Mouse (Mus musculus) lung, embryonic 15.5 days (tissue): ENCODE measurements at regions not wholly inside any gene's neighbourhood (a gene's known extent, or its start where the extent isn't known, plus 50 kb on each side); places are given as distances from the start of the nearest gene placed in this dataset.
A peak's percentile ranks its signal among the peaks of the same experiment; 100 is the strongest.
"Not testable (repeated sequence)": the region's sequence is repeated elsewhere in the genome, so short reads cannot be mapped to it uniquely, and the experiment has no call there.

Experiments
- ATAC-seq: fragments of 200-750 bp; cut with Nextera tagmentation; 2 replicates; pipeline ENCODE4 v1.8.0; 2017; ENCODE audit warnings: moderate number of reproducible peaks, borderline replicate concordance; ENCODE audit not compliant: low FRiP score, low TSS enrichment; ENCODE audit errors: extremely low read depth
- H3K27ac ChIP-seq: fragments of 300-500 bp; sonication (generic); 2 replicates; pipeline ENCODE4 v1.5.1; 2015; ENCODE audit warnings: moderate library complexity, mild to moderate bottlenecking, inconsistent platforms
- H3K27me3 ChIP-seq: fragments of 300-500 bp; sonication (generic); 2 replicates; pipeline ENCODE4 v1.6.1; 2015; ENCODE audit warnings: inconsistent platforms
- H3K36me3 ChIP-seq: fragments of 300-500 bp; sonication (generic); 2 replicates; pipeline ENCODE4 v1.6.1; 2015; ENCODE audit warnings: inconsistent platforms
- H3K4me1 ChIP-seq: fragments of 300-500 bp; sonication (generic); 2 replicates; pipeline ENCODE4 v1.6.1; 2015; ENCODE audit warnings: inconsistent platforms
- H3K4me2 ChIP-seq: fragments of 300-500 bp; sonication (generic); 2 replicates; pipeline ENCODE4 v1.6.1; 2015; ENCODE audit warnings: inconsistent platforms, mild to moderate bottlenecking, moderate library complexity
- H3K4me3 ChIP-seq: fragments of 300-500 bp; sonication (generic); 2 replicates; pipeline ENCODE4 v1.5.1; 2015; ENCODE audit warnings: mild to moderate bottlenecking, inconsistent platforms
- H3K9ac ChIP-seq: fragments of 300-500 bp; sonication (generic); 2 replicates; pipeline ENCODE4 v1.6.1; 2015; ENCODE audit warnings: inconsistent platforms
- H3K9me3 ChIP-seq: fragments of 300-500 bp; sonication (generic); 2 replicates; pipeline ENCODE4 v1.6.1; 2016; ENCODE audit warnings: inconsistent platforms
- WGBS: fragments of 180-500 bp; shearing (Covaris S2); methylation state at CpG from one replicate; pipeline ENCODE4 v1.1.7; 2015; 5-methylcytosine and 5-hydroxymethylcytosine counted together

DNA sequence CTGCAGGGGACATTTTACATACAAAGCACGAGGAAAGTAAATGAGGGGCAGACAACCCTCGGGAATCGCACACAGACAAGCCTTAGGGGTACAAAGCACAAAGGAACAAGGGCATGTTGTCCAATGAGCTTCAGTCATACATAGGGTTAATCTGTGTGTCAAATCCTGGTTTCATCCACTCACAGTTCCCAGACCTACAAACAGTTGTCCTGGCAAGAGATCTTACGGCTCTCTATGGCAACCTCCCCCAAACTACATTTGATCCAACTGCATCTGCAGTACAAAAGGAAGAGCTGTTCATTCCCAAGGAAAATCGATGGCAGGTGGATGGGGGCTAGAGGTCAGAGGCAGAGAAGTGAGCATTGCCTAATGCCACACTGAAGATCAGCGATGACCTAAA is 413.9 kb downstream of the Med10 start:
- H3K9me3 ChIP-seq = no peaks in the 10 kb centered on the region
- H3K36me3 ChIP-seq = no peaks in the 10 kb centered on the region
- H3K27ac ChIP-seq = no peak overlapping the region
- no peak for ATAC-seq
- H3K4me2 ChIP-seq = no peak overlapping the region
- H3K4me3 ChIP-seq = no peak overlapping the region
- 78% methylated on average over 6 of the region's 6 CpGs for WGBS
- H3K27me3 ChIP-seq = no peaks in the 10 kb centered on the region
- H3K4me1 ChIP-seq = no peaks in the 10 kb centered on the region
- no peak overlapping the region for H3K9ac ChIP-seq

- Histone ChIP-seq H3K9me3 (no peaks in the 10 kb centered on the region), H3K36me3 (no peaks in the 10 kb centered on the region), H3K27ac (no peak overlapping the region), H3K9ac (no peak overlapping the region), H3K4me1 (no peaks in the 10 kb centered on the region), H3K4me3 (no peak overlapping the region), H3K4me2 (no peak overlapping the region), H3K27me3 (no peaks in the 10 kb centered on the region)
- ATAC-seq = no peak
- 55% methylated on average over 15 of the region's 15 CpGs for WGBS
These were observed 415.4 kb downstream of the Med10 start for GRCm38 (mm10) chr13:70217429-70218133.

DNA sequence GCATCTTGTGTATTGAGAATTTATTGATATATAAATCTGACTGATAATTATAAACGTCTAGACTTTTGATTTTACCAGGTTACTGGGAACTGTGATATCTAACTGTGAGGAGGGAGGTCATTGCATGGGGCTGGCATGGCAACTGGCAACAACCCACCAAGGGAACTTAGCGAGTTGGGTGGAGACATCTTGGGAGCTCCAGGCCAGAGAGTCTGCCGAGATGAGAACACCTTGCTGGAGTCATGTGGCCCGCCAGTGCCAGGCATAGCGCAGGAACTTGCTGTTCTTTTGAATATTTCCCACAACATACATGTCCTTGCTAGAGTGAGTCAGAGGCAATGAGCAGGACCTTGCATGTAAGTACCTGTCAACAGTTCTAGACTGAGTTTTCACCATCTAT is 413.9 kb downstream of the Ice1 start:
- H3K4me1 ChIP-seq = no peaks in the 10 kb centered on the region
- no peak overlapping the region for H3K27ac ChIP-seq
- H3K4me2 ChIP-seq = no peak overlapping the region
- H3K27me3 ChIP-seq = no peaks in the 10 kb centered on the region
- H3K36me3 ChIP-seq = no peaks in the 10 kb centered on the region
- WGBS = 89% methylated on average over 5 of the region's 5 CpGs
- ATAC-seq = no peak
- no peak overlapping the region for H3K9ac ChIP-seq
- no peak overlapping the region for H3K4me3 ChIP-seq
- no peaks in the 10 kb centered on the region for H3K9me3 ChIP-seq

DNA sequence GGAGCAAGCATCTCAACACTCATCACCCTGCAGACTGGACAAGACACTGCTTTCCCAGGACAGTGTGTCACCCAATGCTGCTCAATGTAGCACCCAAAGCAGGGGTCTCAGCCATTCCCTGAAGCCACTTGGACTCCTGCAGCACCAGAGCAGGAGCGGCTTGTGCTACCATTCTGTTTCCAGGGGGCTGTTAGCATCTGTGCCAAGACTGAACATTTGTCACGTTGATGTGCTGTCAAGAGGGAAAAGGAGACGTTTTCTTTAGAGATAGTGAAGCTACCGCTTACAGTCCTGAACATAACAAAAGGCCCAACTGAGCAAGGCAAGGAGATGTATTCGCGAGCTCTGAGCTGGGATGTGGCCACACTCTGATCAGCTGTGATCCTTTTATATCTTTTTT is 410.3 kb downstream of the Ice1 start:
- H3K9me3 ChIP-seq = no peaks in the 10 kb centered on the region
- no peak overlapping the region for H3K27ac ChIP-seq
- no peaks in the 10 kb centered on the region for H3K27me3 ChIP-seq
- no peak overlapping the region for H3K4me2 ChIP-seq
- H3K36me3 ChIP-seq = no peaks in the 10 kb centered on the region
- H3K4me1 ChIP-seq = no peaks in the 10 kb centered on the region
- WGBS = 51% methylated on average over 6 of the region's 6 CpGs
- no peak for ATAC-seq
- no peak overlapping the region for H3K4me3 ChIP-seq
- no peak overlapping the region for H3K9ac ChIP-seq

DNA sequence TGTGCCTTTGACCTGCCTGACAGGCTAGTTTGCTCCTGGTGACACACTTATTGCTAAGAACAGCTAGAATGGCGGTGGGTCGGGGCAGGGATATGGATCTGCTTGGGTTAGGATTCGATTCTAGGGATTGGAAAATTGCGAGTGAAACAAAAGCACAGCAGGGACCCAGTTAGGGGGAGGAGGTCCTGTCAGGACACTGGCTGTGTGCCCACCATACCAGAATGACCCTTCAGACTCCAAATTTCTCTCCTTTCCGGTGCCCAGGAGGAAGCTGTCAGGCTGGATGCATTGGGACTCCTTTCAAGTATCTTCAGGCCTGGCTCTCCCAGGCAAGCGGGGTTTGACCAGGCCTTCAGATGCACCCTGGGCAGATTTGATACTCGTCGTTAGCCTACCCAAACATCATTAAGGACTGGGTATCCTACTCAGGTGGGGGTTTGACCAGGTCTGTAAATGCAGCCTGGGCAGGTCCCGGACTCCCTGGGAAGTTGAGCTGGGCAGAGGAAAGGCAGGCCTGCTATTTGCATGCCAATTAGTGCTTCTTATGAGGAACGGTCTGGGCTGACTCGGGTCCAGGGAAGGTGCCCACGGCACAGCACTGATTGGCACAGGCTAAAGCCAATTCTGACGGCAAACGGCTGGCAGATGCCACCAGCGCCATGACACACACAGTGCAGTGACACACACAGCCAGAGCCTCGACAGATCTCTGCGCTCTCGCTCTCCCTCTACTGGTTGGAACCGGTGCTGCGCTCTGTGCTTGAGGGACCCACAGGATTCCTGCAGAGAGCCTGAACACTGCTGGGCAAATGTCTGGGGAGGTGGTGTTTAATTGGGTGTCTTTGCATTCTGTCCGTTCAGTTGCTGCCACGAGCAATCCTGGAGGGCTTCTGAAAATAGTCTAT is 403.3 kb downstream of the Ice1 start:
- Histone ChIP-seq H3K4me1 (no peaks in the 10 kb centered on the region), H3K36me3 (no peaks in the 10 kb centered on the region), H3K9me3 (no peaks in the 10 kb centered on the region), H3K27me3 (no peaks in the 10 kb centered on the region), H3K4me3 (no peak overlapping the region), H3K9ac (no peak overlapping the region), H3K27ac (no peak overlapping the region), H3K4me2 (no peak overlapping the region)
- ATAC-seq = no peak; the same call in 1 of the 2 replicates
- 37% methylated on average over 22 of the region's 22 CpGs for WGBS

DNA sequence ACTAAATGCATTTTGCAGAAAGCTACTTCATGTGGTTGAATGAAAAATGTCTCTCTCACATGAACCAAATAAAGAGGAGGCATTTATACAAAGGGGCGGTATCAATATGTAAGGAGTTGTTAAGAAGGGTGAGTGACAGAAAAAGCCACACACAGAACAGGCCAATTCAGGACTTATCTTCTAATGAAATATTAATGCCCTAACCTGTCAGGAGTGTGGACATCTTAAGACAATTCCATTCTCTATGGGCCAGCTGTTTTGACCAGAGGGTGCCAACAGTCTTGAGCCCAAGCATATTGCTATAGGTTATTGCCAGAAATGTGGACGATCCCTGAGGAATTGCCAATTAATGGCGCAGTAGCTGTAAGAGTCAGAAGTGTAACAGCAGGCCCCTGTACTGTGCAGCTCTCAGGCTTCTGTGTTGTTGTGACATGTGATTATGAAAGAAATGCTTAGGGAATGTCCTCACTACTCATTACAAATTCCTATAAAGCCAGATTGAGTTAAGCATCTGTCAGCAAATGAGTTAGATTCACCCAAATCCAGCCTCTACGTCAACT is 393.8 kb downstream of the Ice1 start:
- no peaks in the 10 kb centered on the region for H3K9me3 ChIP-seq
- H3K36me3 ChIP-seq = no peaks in the 10 kb centered on the region
- H3K27me3 ChIP-seq = no peaks in the 10 kb centered on the region
- WGBS = 82% methylated on average over 4 of the region's 4 CpGs
- no peaks in the 10 kb centered on the region for H3K4me1 ChIP-seq
- no peak overlapping the region for H3K9ac ChIP-seq
- no peak overlapping the region for H3K4me2 ChIP-seq
- no peak overlapping the region for H3K4me3 ChIP-seq
- ATAC-seq = no peak
- no peak overlapping the region for H3K27ac ChIP-seq

DNA sequence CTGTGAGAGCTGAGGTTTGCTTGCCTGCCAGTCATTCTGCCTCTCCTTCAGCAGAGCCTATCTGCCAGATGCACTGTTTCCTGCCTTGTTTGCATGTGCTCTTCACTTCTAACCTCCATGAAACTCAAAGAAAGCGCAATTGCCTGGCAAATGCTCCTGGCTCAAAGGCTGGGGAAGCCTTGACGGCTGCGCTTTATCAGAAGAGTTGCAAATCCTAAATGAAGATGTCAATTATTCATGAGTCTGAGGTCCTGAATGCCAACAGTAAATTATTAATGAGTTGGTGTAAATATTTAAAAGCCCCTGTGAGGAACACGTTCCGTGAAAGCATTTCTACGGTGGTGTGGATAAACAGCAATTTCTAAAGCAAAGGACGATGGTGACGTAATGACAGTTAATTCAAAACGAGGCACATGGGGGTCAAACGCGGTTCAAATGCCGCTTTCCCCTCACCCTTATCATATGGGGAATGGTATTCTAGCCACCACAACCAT is 377.4 kb downstream of the Ice1 start:
- no peaks in the 10 kb centered on the region for H3K36me3 ChIP-seq
- H3K4me3 ChIP-seq = no peak overlapping the region
- no peak for ATAC-seq
- no peak overlapping the region for H3K9ac ChIP-seq
- 0 out of 2 replicates have a peak, but pooled peaks cover 8% of the 10 kb centered on the region for H3K4me1 ChIP-seq
- H3K27ac ChIP-seq = no peak overlapping the region
- WGBS = 24% methylated on average over 12 of the region's 12 CpGs
- no peaks in the 10 kb centered on the region for H3K9me3 ChIP-seq
- H3K4me2 ChIP-seq = no peak overlapping the region; the same call in 1 of the 2 replicates
- no peaks in the 10 kb centered on the region for H3K27me3 ChIP-seq

- no peak for ATAC-seq
- Histone ChIP-seq H3K4me2 (no peak overlapping the region), H3K27ac (no peak overlapping the region), H3K9me3 (no peaks in the 10 kb centered on the region), H3K4me3 (no peak overlapping the region), H3K9ac (no peak overlapping the region), H3K36me3 (no peaks in the 10 kb centered on the region), H3K27me3 (no peaks in the 10 kb centered on the region), H3K4me1 (0 out of 2 replicates have a peak, but pooled peaks cover 8% of the 10 kb centered on the region)
- WGBS = 79% methylated on average over 3 of the region's 3 CpGs
These were observed 373.8 kb downstream of the Ice1 start for GRCm38 (mm10) chr13:70263654-70264053.

GRCm38 (mm10) chr13:70276884-70277378 is 360.5 kb downstream of the Ice1 start:
- not testable (repeated sequence) for H3K9ac ChIP-seq, H3K27ac ChIP-seq, H3K4me2 ChIP-seq, H3K4me3 ChIP-seq, H3K9me3 ChIP-seq, ATAC-seq, H3K36me3 ChIP-seq, H3K27me3 ChIP-seq
- peaks cover 16% of the 10 kb centered on the region; the same call in 1 of the 2 replicates for H3K4me1 ChIP-seq
- WGBS = 63% methylated on average over 10 of the region's 10 CpGs

DNA sequence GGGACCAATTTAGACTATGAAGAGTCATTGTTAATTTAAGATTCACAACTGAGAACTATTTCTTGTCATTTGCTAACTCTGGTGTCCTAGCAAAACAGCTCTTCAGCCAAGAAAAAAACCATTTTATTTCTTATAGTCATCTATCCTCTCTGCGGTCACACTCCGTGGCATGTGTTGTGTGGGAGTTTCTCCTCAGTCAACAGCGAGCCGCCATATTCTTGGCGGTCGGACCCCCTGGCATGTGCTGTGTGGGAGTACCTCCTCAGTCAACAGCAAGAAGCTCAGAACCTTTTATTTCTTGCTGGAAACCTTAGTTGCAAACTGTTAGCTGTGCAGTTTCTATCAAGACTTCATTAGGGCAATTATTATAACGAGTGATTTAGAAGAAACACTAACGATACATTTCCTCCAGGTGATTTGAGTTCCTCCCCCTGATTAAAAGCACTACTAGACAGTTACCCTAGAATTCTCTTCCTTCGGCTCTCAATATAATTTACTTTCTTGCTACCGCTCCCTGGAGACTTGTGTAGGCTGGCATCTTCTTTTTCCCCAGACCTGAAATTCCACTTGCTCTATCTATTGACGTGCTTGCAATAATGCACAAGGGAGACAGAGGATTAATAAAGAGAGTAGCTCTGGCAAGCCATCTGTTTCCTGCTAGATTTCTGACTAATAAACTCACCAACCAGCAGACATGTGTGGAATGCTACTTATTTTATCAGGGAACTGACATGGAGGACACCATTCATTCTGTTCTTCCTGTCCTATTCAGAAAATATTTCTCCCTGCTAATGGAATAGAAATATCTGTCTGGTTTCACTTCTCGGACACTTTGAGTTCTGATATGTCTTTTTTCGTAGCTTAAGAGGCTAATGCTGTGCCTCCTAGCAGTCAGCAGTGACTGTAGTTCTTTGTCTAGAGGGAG is 359.5 kb downstream of the Ice1 start:
- Histone ChIP-seq H3K27me3 (no peaks in the 10 kb centered on the region), H3K4me1 (peaks cover 16% of the 10 kb centered on the region; the same call in 1 of the 2 replicates), H3K36me3 (no peaks in the 10 kb centered on the region), H3K27ac (peak overlapping the region; percentile 37; the same call in 1 of the 2 replicates), H3K9ac (no peak overlapping the region), H3K9me3 (no peaks in the 10 kb centered on the region), H3K4me3 (no peak overlapping the region), H3K4me2 (no peak overlapping the region)
- 72% methylated on average over 13 of the region's 13 CpGs for WGBS
- no peak for ATAC-seq
